Mouse (Mus musculus): Measurements from ENCODE around the gene Zfp446. TPM values are rescaled to one million over a fixed set of nuclear protein-coding genes. Genes with fewer than 3 reads are reported as not detected.

The Zfp446 gene
- polyA plus RNA-seq, 1 experiment from 2014 or later, result 10.3 TPM

GRCm38 (mm10) chr7:13028986-13029385 is 51.3 kb downstream of the Zfp446 start:
- Histone ChIP-seq H3K9me3 (ENCODE audit: control insufficient read depth, low read length) (no peaks in the 10 kb centered on the region), H3K4me2 (ENCODE audit: low read depth, low read length) (no peak overlapping the region), H3K9ac (replicated peaks; ENCODE audit: low read depth, low read length) (no peak overlapping the region), H3K27me3 (ENCODE audit: control insufficient read depth, insufficient read depth, low read length) (no peaks in the 10 kb centered on the region), H3K36me3 (ENCODE audit: control insufficient read depth, insufficient read depth, low read length) (peaks cover 63% of the 10 kb centered on the region), H3K27ac (ENCODE audit: low read depth, low read length) (no peak overlapping the region), H3K4me3 (ENCODE audit: low read depth, low read length) (no peak overlapping the region), H3K4me1 (ENCODE audit: control insufficient read depth, insufficient read depth, low read length) (peaks cover 26% of the 10 kb centered on the region)
- no peak for ATAC-seq (ENCODE audit: low read depth)
- WGBS, result 92% methylated on average over 4 of the region's 4 CpGs

GRCm38 (mm10) chr7:13031069-13031468 is 53.4 kb downstream of the Zfp446 start:
- H3K4me1 ChIP-seq (ENCODE audit: control insufficient read depth, insufficient read depth, low read length), result peaks cover 20% of the 10 kb centered on the region
- H3K9me3 ChIP-seq (ENCODE audit: control insufficient read depth, low read length), result no peaks in the 10 kb centered on the region
- no peak overlapping the region for H3K27ac ChIP-seq (ENCODE audit: low read depth, low read length)

GRCm38 (mm10) chr7:13031983-13032382 is 54.3 kb downstream of the Zfp446 start:
- no peak for ATAC-seq (ENCODE audit: low read depth)
- Histone ChIP-seq H3K4me2 (ENCODE audit: low read depth, low read length) (no peak overlapping the region), H3K27ac (ENCODE audit: low read depth, low read length) (no peak overlapping the region), H3K4me3 (ENCODE audit: low read depth, low read length) (no peak overlapping the region), H3K9ac (replicated peaks; ENCODE audit: low read depth, low read length) (no peak overlapping the region), H3K27me3 (ENCODE audit: control insufficient read depth, insufficient read depth, low read length) (no peaks in the 10 kb centered on the region), H3K36me3 (ENCODE audit: control insufficient read depth, insufficient read depth, low read length) (peaks cover 67% of the 10 kb centered on the region), H3K9me3 (ENCODE audit: control insufficient read depth, low read length) (no peaks in the 10 kb centered on the region), H3K4me1 (ENCODE audit: control insufficient read depth, insufficient read depth, low read length) (peaks cover 20% of the 10 kb centered on the region)
- WGBS, result 88% methylated on average over 2 of the region's 2 CpGs

More at GRCm38 (mm10) chr7:13031069-13031468, 53.4 kb downstream of the Zfp446 start:
- no peak overlapping the region for H3K4me2 ChIP-seq (ENCODE audit: low read depth, low read length)
- H3K4me3 ChIP-seq (ENCODE audit: low read depth, low read length), result no peak overlapping the region
- H3K36me3 ChIP-seq (ENCODE audit: control insufficient read depth, insufficient read depth, low read length), result peaks cover 72% of the 10 kb centered on the region
- H3K27me3 ChIP-seq (ENCODE audit: control insufficient read depth, insufficient read depth, low read length), result no peaks in the 10 kb centered on the region
- WGBS, result 80% methylated on average over 5 of the region's 5 CpGs
- ATAC-seq (ENCODE audit: low read depth), result no peak
- H3K9ac ChIP-seq (replicated peaks; ENCODE audit: low read depth, low read length), result no peak overlapping the region

- Histone ChIP-seq H3K27me3 (ENCODE audit: control insufficient read depth, insufficient read depth, low read length) (no peaks in the 10 kb centered on the region), H3K4me3 (ENCODE audit: low read depth, low read length) (no peak overlapping the region), H3K4me2 (ENCODE audit: low read depth, low read length) (no peak overlapping the region), H3K27ac (ENCODE audit: low read depth, low read length) (no peak overlapping the region), H3K9ac (replicated peaks; ENCODE audit: low read depth, low read length) (no peak overlapping the region), H3K4me1 (ENCODE audit: control insufficient read depth, insufficient read depth, low read length) (peaks cover 20% of the 10 kb centered on the region), H3K36me3 (ENCODE audit: control insufficient read depth, insufficient read depth, low read length) (peaks cover 62% of the 10 kb centered on the region), H3K9me3 (ENCODE audit: control insufficient read depth, low read length) (no peaks in the 10 kb centered on the region)
- ATAC-seq (ENCODE audit: low read depth), result no peak
- WGBS, result 96% methylated on average over 7 of the region's 7 CpGs
These were observed 54.9 kb downstream of the Zfp446 start for GRCm38 (mm10) chr7:13032541-13032940.

GRCm38 (mm10) chr7:13033451-13034147 is 56.0 kb downstream of the Zfp446 start:
- Histone ChIP-seq H3K27me3 (ENCODE audit: control insufficient read depth, insufficient read depth, low read length) (no peaks in the 10 kb centered on the region), H3K27ac (ENCODE audit: low read depth, low read length) (peak overlapping the region; percentile 83), H3K4me1 (ENCODE audit: control insufficient read depth, insufficient read depth, low read length) (peaks cover 20% of the 10 kb centered on the region), H3K4me3 (ENCODE audit: low read depth, low read length) (peak overlapping the region; percentile 53), H3K36me3 (ENCODE audit: control insufficient read depth, insufficient read depth, low read length) (peaks cover 51% of the 10 kb centered on the region), H3K9ac (replicated peaks; ENCODE audit: low read depth, low read length) (peak overlapping the region; percentile 81), H3K4me2 (ENCODE audit: low read depth, low read length) (peak overlapping the region; percentile 87), H3K9me3 (ENCODE audit: control insufficient read depth, low read length) (no peaks in the 10 kb centered on the region)
- 55% methylated on average over 13 of the region's 13 CpGs for WGBS
- ATAC-seq (ENCODE audit: low read depth), result no peak

GRCm38 (mm10) chr7:13034148-13034977 is 56.7 kb downstream of the Zfp446 start, which contains the start of gene Chmp2a:
Gene Chmp2a, minus strand, starts transcription at chr7:13034807.
- H3K27ac ChIP-seq (ENCODE audit: low read depth, low read length), result peak within 1 kb of the TSS; percentile 83
- H3K9ac ChIP-seq (replicated peaks; ENCODE audit: low read depth, low read length), result peak within 1 kb of the TSS; percentile 81
- no peaks in the 10 kb centered on the region for H3K27me3 ChIP-seq (ENCODE audit: control insufficient read depth, insufficient read depth, low read length)
- no peaks in the 10 kb centered on the region for H3K9me3 ChIP-seq (ENCODE audit: control insufficient read depth, low read length)
- ATAC-seq (ENCODE audit: low read depth), result peak; percentile 80
- H3K4me1 ChIP-seq (ENCODE audit: control insufficient read depth, insufficient read depth, low read length), result peaks cover 25% of the 10 kb centered on the region
- H3K4me3 ChIP-seq (ENCODE audit: low read depth, low read length), result peak within 1 kb of the TSS; percentile 53
- peak within 1 kb of the TSS; percentile 87 for H3K4me2 ChIP-seq (ENCODE audit: low read depth, low read length)
- peaks cover 44% of the 10 kb centered on the region for H3K36me3 ChIP-seq (ENCODE audit: control insufficient read depth, insufficient read depth, low read length)
- whole genome bisulfite sequencing, result 1% methylated on average over 45 of the region's 45 CpGs

Other genes starting within 250 kb of the Zfp446 start
- gene Vmn2r56, start 242.8 kb upstream of the Zfp446 start, polyA plus RNA-seq (2014; fragmentation: Nextera tagmentation; extraction: Ambion mirVana), result 0.08 TPM in 1 of 2 replicates, not detected in the other
- 28.5 and 30.3 TPM in 2 replicates for gene Zscan18, start 174.2 kb upstream of the Zfp446 start, polyA plus RNA-seq (2014; fragmentation: Nextera tagmentation; extraction: Ambion mirVana)
- gene Zfp329, start 159.0 kb upstream of the Zfp446 start, polyA plus RNA-seq (2014; fragmentation: Nextera tagmentation; extraction: Ambion mirVana), result 41.0 and 42.6 TPM in 2 replicates
- gene Zfp110, start 143.1 kb upstream of the Zfp446 start, polyA plus RNA-seq (2014; fragmentation: Nextera tagmentation; extraction: Ambion mirVana), result 24.1 and 27.7 TPM in 2 replicates
- 7.4 and 7.9 TPM in 2 replicates for gene Zfp128, start 96.7 kb upstream of the Zfp446 start, polyA plus RNA-seq (2014; fragmentation: Nextera tagmentation; extraction: Ambion mirVana)
- gene Zscan22, start 80.0 kb upstream of the Zfp446 start, polyA plus RNA-seq (2014; fragmentation: Nextera tagmentation; extraction: Ambion mirVana), result 13.2 and 13.6 TPM in 2 replicates
- gene Rps5, start 55.6 kb upstream of the Zfp446 start, polyA plus RNA-seq (2014; fragmentation: Nextera tagmentation; extraction: Ambion mirVana), result 687 and 695 TPM in 2 replicates
- gene Rnf225, start 50.4 kb upstream of the Zfp446 start, polyA plus RNA-seq (2014; fragmentation: Nextera tagmentation; extraction: Ambion mirVana), result 0.68 and 1.3 TPM in 2 replicates
- gene Zfp324, start 12.0 kb upstream of the Zfp446 start, polyA plus RNA-seq (2014; fragmentation: Nextera tagmentation; extraction: Ambion mirVana), result 10.6 and 12.7 TPM in 2 replicates
- gene Slc27a5, start 20.3 kb downstream of the Zfp446 start, polyA plus RNA-seq (2014; fragmentation: Nextera tagmentation; extraction: Ambion mirVana), result 0.17 and 0.37 TPM in 2 replicates
- 251 and 280 TPM in 2 replicates for gene Trim28, start 21.3 kb downstream of the Zfp446 start, polyA plus RNA-seq (2014; fragmentation: Nextera tagmentation; extraction: Ambion mirVana)
- gene Zbtb45, start 32.2 kb downstream of the Zfp446 start, polyA plus RNA-seq (2014; fragmentation: Nextera tagmentation; extraction: Ambion mirVana), result 36.0 and 40.5 TPM in 2 replicates
- gene Chmp2a, start 57.0 kb downstream of the Zfp446 start, polyA plus RNA-seq (2014; fragmentation: Nextera tagmentation; extraction: Ambion mirVana), result 196 and 199 TPM in 2 replicates
- 142 and 146 TPM in 2 replicates for gene Ube2m, start 60.4 kb downstream of the Zfp446 start, polyA plus RNA-seq (2014; fragmentation: Nextera tagmentation; extraction: Ambion mirVana)
- 8.4 and 9.0 TPM in 2 replicates for gene Mzf1, start 76.9 kb downstream of the Zfp446 start, polyA plus RNA-seq (2014; fragmentation: Nextera tagmentation; extraction: Ambion mirVana)
- 0.06 and 0.17 TPM in 2 replicates for gene Vmn1r85, start 117.3 kb downstream of the Zfp446 start, polyA plus RNA-seq (2014; fragmentation: Nextera tagmentation; extraction: Ambion mirVana)
- not detected in 2 replicates for gene Vmn1r86, start 142.1 kb downstream of the Zfp446 start, polyA plus RNA-seq (2014; fragmentation: Nextera tagmentation; extraction: Ambion mirVana)
- not detected in 2 replicates for gene Vmn1r87, start 162.3 kb downstream of the Zfp446 start, polyA plus RNA-seq (2014; fragmentation: Nextera tagmentation; extraction: Ambion mirVana)
- not detected in 2 replicates for gene Vmn1r88, start 181.7 kb downstream of the Zfp446 start, polyA plus RNA-seq (2014; fragmentation: Nextera tagmentation; extraction: Ambion mirVana)
- not detected in 2 replicates for gene Vmn1r89, start 235.2 kb downstream of the Zfp446 start, polyA plus RNA-seq (2014; fragmentation: Nextera tagmentation; extraction: Ambion mirVana)